Mouse (Mus musculus) adrenal gland, adult 8-10 months (tissue): ENCODE results near the gene Treml4. TPM values are rescaled to one million over a fixed set of nuclear protein-coding genes. Genes with fewer than 3 reads are reported as not detected.

Experiments used
- DNase-seq: peaks from one replicate; pipeline ENCODE4 v3.0.0; 2022
- total RNA-seq, 4 experiments: library from RNA; stranded (reverse); gene quantifications; 2 replicates each; pipeline ENCODE4 v1.2.4; 2022

Treml4 gene
- total RNA-seq = 1 to 10 TPM in 1 of 4 experiments, under 1 TPM in 3; 0.21 to 1.4 (median 0.90) TPM

GRCm38 (mm10) chr17:48263741-48264362, at the start of gene Treml4:
Treml4 (plus strand) TSS chr17:48264295.
- DNase-seq = no peak

GRCm38 (mm10) chr17:48215429-48215828, 48.7 kb upstream of the Treml4 start:
- no peak for DNase-seq

GRCm38 (mm10) chr17:48230680-48231079, 33.4 kb upstream of the Treml4 start:
- DNase-seq = no peak

GRCm38 (mm10) chr17:48232518-48232917, 31.6 kb upstream of the Treml4 start, which contains the start of gene Trem1:
Trem1 (plus strand) TSS chr17:48232768.
- DNase-seq = no peak

GRCm38 (mm10) chr17:48233789-48234188, 30.3 kb upstream of the Treml4 start:
- DNase-seq = no peak

- DNase-seq = no peak
Measured at GRCm38 (mm10) chr17:48234550-48234949, 29.5 kb upstream of the Treml4 start.

GRCm38 (mm10) chr17:48235773-48236370, 28.2 kb upstream of the Treml4 start:
- DNase-seq = no peak

- no peak for DNase-seq
Measured at GRCm38 (mm10) chr17:48237621-48238020, 26.5 kb upstream of the Treml4 start.

- DNase-seq = no peak
Measured at GRCm38 (mm10) chr17:48247221-48247928, 16.7 kb upstream of the Treml4 start, which contains the start of gene Trem3. Trem3 (plus strand) TSS chr17:48247777.

GRCm38 (mm10) chr17:48249039-48249438, 15.1 kb upstream of the Treml4 start:
- DNase-seq = no peak

GRCm38 (mm10) chr17:48249501-48249900, 14.6 kb upstream of the Treml4 start:
- DNase-seq = no peak

GRCm38 (mm10) chr17:48250631-48251030, 13.5 kb upstream of the Treml4 start:
- DNase-seq = no peak

- no peak for DNase-seq
Measured at GRCm38 (mm10) chr17:48256575-48256974, 7.5 kb upstream of the Treml4 start.

- DNase-seq = no peak
Measured at GRCm38 (mm10) chr17:48261868-48262267, 2.2 kb upstream of the Treml4 start.

GRCm38 (mm10) chr17:48264662-48265061, 567 bp downstream of the Treml4 start:
- DNase-seq = no peak

GRCm38 (mm10) chr17:48266138-48266537, 2.0 kb downstream of the Treml4 start:
- DNase-seq = no peak

- no peak for DNase-seq
Measured at GRCm38 (mm10) chr17:48266610-48267304, 2.7 kb downstream of the Treml4 start.

- DNase-seq = no peak
Measured at GRCm38 (mm10) chr17:48267591-48267990, 3.5 kb downstream of the Treml4 start.

GRCm38 (mm10) chr17:48268276-48268675, 4.2 kb downstream of the Treml4 start:
- no peak for DNase-seq

- no peak for DNase-seq
Measured at GRCm38 (mm10) chr17:48269833-48270232, 5.7 kb downstream of the Treml4 start.

- no peak for DNase-seq
Measured at GRCm38 (mm10) chr17:48272158-48272557, 8.1 kb downstream of the Treml4 start.

- no peak for DNase-seq
Measured at GRCm38 (mm10) chr17:48272598-48272997, 8.5 kb downstream of the Treml4 start.

- DNase-seq = no peak
Measured at GRCm38 (mm10) chr17:48274098-48274497, 10.0 kb downstream of the Treml4 start.
